Mouse (Mus musculus) liver, postnatal 0 days (tissue): ENCODE results near the gene Adamtsl3. TPM values are rescaled to one million over a fixed set of nuclear protein-coding genes. Genes with fewer than 3 reads are reported as not detected.

Source experiments
- ATAC-seq: fragments of 200-750 bp; cut with Nextera tagmentation; 2 replicates; pipeline ENCODE4 v1.8.0; 2017; ENCODE audit warnings: mild to moderate bottlenecking, moderate library complexity
- DNase-seq: peaks from one replicate; pipeline ENCODE4 v3.0.0-alpha.2; 2016
- H3K27ac ChIP-seq: fragments of 300-500 bp; sonication (generic); 2 replicates; pipeline ENCODE4 v1.5.1; 2014; ENCODE audit warnings: antibody characterized with exemption, moderate library complexity, mild to moderate bottlenecking, low read depth
- H3K27me3 ChIP-seq: fragments of 300-500 bp; sonication (generic); 2 replicates; pipeline ENCODE4 v1.6.1; 2014; ENCODE audit warnings: low read length, control low read depth, mixed read lengths; ENCODE audit not compliant: insufficient read depth
- H3K36me3 ChIP-seq: fragments of 300-500 bp; sonication (generic); replicated peaks from 2 replicates; pipeline ENCODE4 v1.6.1; 2014; ENCODE audit warnings: mild to moderate bottlenecking, control low read depth, low read length, moderate library complexity, mixed read lengths; ENCODE audit not compliant: insufficient read depth
- H3K4me1 ChIP-seq: fragments of 300-500 bp; sonication (generic); 2 replicates; pipeline ENCODE4 v1.6.1; 2014; ENCODE audit warnings: antibody characterized with exemption, mild to moderate bottlenecking, control low read depth; ENCODE audit not compliant: insufficient read depth
- H3K4me2 ChIP-seq: fragments of 300-500 bp; sonication (generic); 2 replicates; pipeline ENCODE4 v1.6.1; 2014; ENCODE audit warnings: low read depth, mild to moderate bottlenecking, low read length, moderate library complexity, mixed read lengths
- H3K4me3 ChIP-seq: fragments of 300-500 bp; sonication (generic); 2 replicates; pipeline ENCODE4 v1.5.1; 2014; ENCODE audit warnings: low read depth, low read length
- H3K9ac ChIP-seq: fragments of 300-500 bp; sonication (generic); replicated peaks from 2 replicates; pipeline ENCODE4 v1.6.1; 2014; ENCODE audit warnings: mild to moderate bottlenecking, moderate library complexity
- H3K9me3 ChIP-seq: fragments of 300-500 bp; sonication (generic); 2 replicates; pipeline ENCODE4 v1.6.1; 2016; ENCODE audit warnings: mild to moderate bottlenecking, control low read depth, low read length, mixed read lengths
- CTCF ChIP-seq: sonication (generic); IDR thresholded peaks from 2 replicates; pipeline ENCODE4 v1.5.1; 2016; ENCODE audit warnings: antibody characterized with exemption, low read depth
- EP300 ChIP-seq: IDR thresholded peaks from 2 replicates; pipeline ENCODE4 v1.6.1; 2016; ENCODE audit warnings: antibody characterized with exemption, low read depth, mild to moderate bottlenecking
- WGBS: fragments of 180-500 bp; shearing (Covaris S2); extraction: QIAGEN DNeasy Blood & Tissue Kit; methylation state at CpG from one replicate; pipeline ENCODE4 v1.1.7; 2014; ENCODE audit not compliant: insufficient replicate concordance; 5-methylcytosine and 5-hydroxymethylcytosine counted together
- polyA plus RNA-seq: library from polyadenylated mRNA; unstranded; fragments of >200 nt; fragmentation: Nextera tagmentation; extraction: Ambion mirVana; gene quantifications from 2 replicates; pipeline ENCODE4 v1.2.1, GENCODE M21; 2015

Gene Adamtsl3
- polyA plus RNA-seq, 1 experiment from 2014 or later: 0.09 TPM

DNA sequence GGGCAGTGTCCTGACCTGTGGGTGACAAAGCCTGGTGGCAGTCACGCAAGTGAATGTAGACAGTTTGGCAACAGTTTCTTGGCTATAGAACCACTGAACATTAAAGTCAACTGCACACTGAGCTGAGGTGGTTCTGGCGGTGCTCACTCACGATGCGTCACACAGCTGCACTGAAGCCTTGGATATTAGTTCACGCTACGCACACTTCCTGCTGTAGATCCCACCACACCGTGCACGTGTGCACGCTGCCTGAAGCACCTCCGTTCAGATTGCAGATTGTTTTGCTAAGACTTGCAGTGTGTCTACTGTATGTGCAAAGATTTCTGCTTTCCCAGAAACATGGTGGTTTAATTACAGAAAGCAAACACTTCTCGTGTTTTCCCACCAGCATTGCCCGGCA is 17.0 kb upstream of the Adamtsl3 start:
- Histone ChIP-seq H3K9me3 (no peaks in the 10 kb centered on the region), H3K36me3 (no peaks in the 10 kb centered on the region), H3K27me3 (no peaks in the 10 kb centered on the region), H3K4me1 (no peaks in the 10 kb centered on the region), H3K9ac (no peak overlapping the region), H3K4me2 (no peak overlapping the region), H3K4me3 (no peak overlapping the region), H3K27ac (no peak overlapping the region)
- DNase-seq (no peak), ATAC-seq (no peak)
- 82% methylated on average over 12 of the region's 12 CpGs for WGBS
- TF ChIP-seq CTCF: no peak
- no peak for TF ChIP-seq EP300

DNA sequence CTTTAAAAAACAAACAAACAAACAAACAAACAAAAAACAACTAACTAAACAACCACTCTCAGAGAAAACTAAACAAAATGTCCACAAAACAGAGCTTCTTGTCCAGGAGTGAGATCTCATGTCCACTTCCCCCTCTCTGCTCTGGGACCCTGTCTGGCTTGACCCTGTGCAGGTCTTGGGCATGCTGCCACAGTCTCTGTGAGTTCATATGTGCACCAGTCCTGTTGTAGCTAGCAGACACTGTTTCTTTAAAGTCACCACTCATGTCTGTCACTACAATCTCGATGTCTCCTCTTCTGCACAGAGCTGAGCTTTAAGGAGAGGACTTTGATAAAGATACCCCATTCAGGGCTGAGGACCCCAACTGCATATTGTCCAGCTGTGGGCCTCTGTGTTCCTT is 8.9 kb upstream of the Adamtsl3 start:
- Histone ChIP-seq H3K9ac (no peak overlapping the region), H3K27me3 (no peaks in the 10 kb centered on the region), H3K36me3 (no peaks in the 10 kb centered on the region), H3K27ac (no peak overlapping the region), H3K4me2 (no peak overlapping the region), H3K4me1 (no peaks in the 10 kb centered on the region), H3K9me3 (no peaks in the 10 kb centered on the region), H3K4me3 (no peak overlapping the region)
- DNase-seq: no peak
- no peak for ATAC-seq
- WGBS: 44% methylated on average over 1 of the region's 1 CpGs
- TF ChIP-seq EP300: no peak
- TF ChIP-seq CTCF: no peak

DNA sequence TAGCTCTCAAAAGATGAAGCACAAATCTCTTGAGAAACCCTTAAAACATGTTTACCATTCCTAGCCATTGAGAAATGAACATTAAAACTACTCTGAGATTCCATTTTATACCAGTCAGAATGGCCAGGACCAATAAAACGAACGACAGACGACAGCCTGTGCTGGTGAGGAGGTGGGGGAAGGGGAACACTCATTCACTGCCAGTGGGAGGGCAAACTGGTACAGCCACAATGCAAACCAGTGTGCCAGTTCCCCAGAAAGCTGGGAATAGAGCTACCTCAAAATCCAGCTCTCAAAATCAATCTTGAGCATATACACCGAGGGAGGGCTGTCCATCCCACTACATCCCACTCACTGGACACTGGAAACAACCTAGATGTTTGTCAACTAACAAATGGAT is 8.3 kb upstream of the Adamtsl3 start:
- Histone ChIP-seq H3K27me3 (no peaks in the 10 kb centered on the region), H3K36me3 (no peaks in the 10 kb centered on the region), H3K27ac (no peak overlapping the region), H3K9ac (no peak overlapping the region), H3K4me1 (no peaks in the 10 kb centered on the region), H3K4me3 (no peak overlapping the region), H3K9me3 (no peaks in the 10 kb centered on the region), H3K4me2 (no peak overlapping the region)
- TF ChIP-seq EP300 (no peak), CTCF (no peak)
- 54% methylated on average over 4 of the region's 4 CpGs for WGBS
- ATAC-seq: no peak
- no peak for DNase-seq

DNA sequence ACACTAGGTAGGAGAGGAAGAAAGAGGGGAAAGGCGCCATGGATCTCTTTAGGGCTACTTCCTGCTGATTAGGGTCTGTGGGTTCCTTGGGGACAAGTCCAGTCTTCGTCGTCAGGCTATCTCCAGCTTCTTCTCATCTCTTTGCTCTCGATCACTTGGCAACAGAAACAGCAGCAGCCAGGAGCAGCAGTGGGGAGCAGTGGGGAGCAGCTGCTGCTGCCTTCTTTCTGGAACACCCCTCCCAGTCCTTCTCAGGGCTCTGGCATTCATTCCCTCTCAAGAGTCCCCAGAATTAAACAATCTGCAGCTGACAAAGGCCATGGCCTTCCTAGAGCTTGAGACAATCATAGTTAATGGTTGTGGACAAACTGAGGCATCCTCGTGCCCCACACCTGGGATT is 7.6 kb upstream of the Adamtsl3 start:
- Histone ChIP-seq H3K27ac (no peak overlapping the region), H3K36me3 (no peaks in the 10 kb centered on the region)
- ATAC-seq: no peak

DNA sequence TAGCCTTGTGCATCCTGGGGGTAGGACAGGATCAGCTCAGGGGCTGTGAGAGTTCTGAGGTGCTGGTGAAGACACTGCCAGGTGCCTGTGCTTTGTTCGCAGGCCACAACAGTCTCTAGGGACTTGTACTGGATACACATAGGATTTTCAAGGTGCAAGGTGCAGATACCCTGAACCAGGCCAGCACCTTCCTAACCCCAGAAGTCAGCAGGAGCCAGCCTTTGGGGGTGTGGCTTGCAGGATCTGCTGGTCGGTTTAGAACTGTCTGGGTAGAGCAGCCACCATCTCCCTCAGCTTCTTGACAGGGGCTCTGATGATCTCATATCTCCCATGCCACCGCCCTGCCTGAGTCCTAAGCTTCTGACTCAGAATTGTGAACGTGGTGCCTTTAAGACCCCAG is 5.7 kb upstream of the Adamtsl3 start:
- no peaks in the 10 kb centered on the region for H3K36me3 ChIP-seq
- H3K4me1 ChIP-seq: no peaks in the 10 kb centered on the region
- TF ChIP-seq EP300 (no peak), CTCF (no peak)
- peaks cover 11% of the 10 kb centered on the region for H3K27me3 ChIP-seq
- WGBS: 62% methylated on average over 4 of the region's 4 CpGs
- H3K9ac ChIP-seq: no peak overlapping the region
- no peak overlapping the region for H3K27ac ChIP-seq
- H3K9me3 ChIP-seq: no peaks in the 10 kb centered on the region
- DNase-seq (no peak), ATAC-seq (no peak)
- H3K4me2 ChIP-seq: no peak overlapping the region
- H3K4me3 ChIP-seq: no peak overlapping the region

More for the DNA sequence above, 7.6 kb upstream of the Adamtsl3 start:
- TF ChIP-seq CTCF (no peak), EP300 (no peak)
- Histone ChIP-seq H3K9ac (no peak overlapping the region), H3K27me3 (no peaks in the 10 kb centered on the region), H3K4me2 (no peak overlapping the region), H3K9me3 (no peaks in the 10 kb centered on the region), H3K4me1 (no peaks in the 10 kb centered on the region), H3K4me3 (no peak overlapping the region)
- WGBS: 49% methylated on average over 5 of the region's 5 CpGs
- no peak for DNase-seq

DNA sequence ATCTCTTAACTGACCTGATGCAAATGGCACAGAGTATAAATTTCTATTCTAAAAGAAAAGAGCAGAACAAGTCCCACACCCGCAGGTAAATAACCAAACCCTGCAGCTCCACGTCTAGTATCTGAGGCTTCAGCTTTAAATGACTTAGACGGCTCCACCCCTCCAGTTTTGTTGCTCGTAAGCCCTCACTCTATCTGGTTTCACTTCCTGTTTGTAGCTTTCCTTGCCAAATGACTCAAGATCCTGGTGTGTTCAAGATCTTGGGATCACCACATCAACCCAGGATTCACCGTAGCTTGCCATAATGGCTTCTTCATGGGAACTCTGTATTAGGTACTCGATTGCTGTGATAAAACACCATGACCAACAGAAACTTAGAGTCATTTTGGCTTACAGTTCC is 4.6 kb upstream of the Adamtsl3 start:
- ATAC-seq (no peak), DNase-seq (no peak)
- Histone ChIP-seq H3K4me3 (no peak overlapping the region), H3K4me1 (no peaks in the 10 kb centered on the region), H3K36me3 (no peaks in the 10 kb centered on the region), H3K4me2 (no peak overlapping the region), H3K9me3 (no peaks in the 10 kb centered on the region), H3K27ac (no peak overlapping the region), H3K27me3 (peaks cover 22% of the 10 kb centered on the region), H3K9ac (no peak overlapping the region)
- TF ChIP-seq EP300 (no peak), CTCF (no peak)
- 38% methylated on average over 6 of the region's 6 CpGs for WGBS

DNA sequence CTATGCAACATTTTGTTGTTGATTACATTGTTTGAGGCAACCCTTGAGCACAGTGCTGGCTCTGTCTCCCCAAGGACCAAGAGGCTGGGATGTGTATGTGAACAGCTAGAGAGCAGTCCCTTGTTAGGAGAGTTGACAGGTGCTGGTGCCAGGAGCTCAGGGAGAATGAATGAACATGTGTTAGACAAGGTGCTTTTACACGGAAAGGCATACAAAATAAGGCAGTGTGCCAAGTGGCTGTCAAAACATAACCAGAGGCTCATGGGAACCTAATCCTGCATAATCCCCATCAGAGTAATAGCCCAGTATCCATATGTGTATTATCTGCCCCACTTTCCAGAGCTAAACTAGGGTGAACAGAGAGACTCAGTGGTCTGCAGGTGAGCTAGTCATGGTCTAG is 1.5 kb upstream of the Adamtsl3 start:
- Histone ChIP-seq H3K27me3 (peaks cover 38% of the 10 kb centered on the region), H3K36me3 (no peaks in the 10 kb centered on the region), H3K4me3 (no peak overlapping the region), H3K4me2 (no peak overlapping the region), H3K27ac (no peak overlapping the region), H3K9ac (no peak overlapping the region), H3K4me1 (no peaks in the 10 kb centered on the region), H3K9me3 (no peaks in the 10 kb centered on the region)
- ATAC-seq: no peak
- no peak for TF ChIP-seq EP300
- TF ChIP-seq CTCF: no peak
- DNase-seq: no peak
- 72% methylated on average over 1 of the region's 1 CpGs for WGBS
